23 mouse cellular contexts compared by ENCODE assay signal in genomic region chr11:62990811-62991210, GRCm38 (mm10). TPM values are rescaled to one million over a fixed set of nuclear protein-coding genes. Genes with fewer than 3 reads are reported as not detected.
"Had no signal": no experiment of that assay in that cellular context is flagged by ENCODE, and none has a peak within 500 bp of the region (broad histone marks: within the 10 kb centered on the region; RNA-seq: fewer than 3 reads in every experiment).

No protein-coding gene starts in this region.

- H3K9me3 ChIP-seq: intestine, embryonic 15.5 days; limb, embryonic 10.5 days; liver, embryonic 15.5 days; midbrain, embryonic 12.5 days; neural tube, embryonic 13.5 days had no signal

- H3K9ac ChIP-seq: intestine, embryonic 15.5 days; liver, embryonic 15.5 days; lung, embryonic 14.5 days; midbrain, embryonic 12.5 days; neural tube, embryonic 13.5 days had no signal

- H3K4me1 ChIP-seq: liver, embryonic 15.5 days; neural tube, embryonic 13.5 days had no signal

- H3K27me3 ChIP-seq: intestine, embryonic 15.5 days; liver, embryonic 15.5 days; neural tube, embryonic 13.5 days had no signal

- H3K4me3 ChIP-seq: intestine, embryonic 15.5 days; layer of hippocampus, adult 2 months; limb, embryonic 10.5 days; liver, embryonic 15.5 days; midbrain, embryonic 12.5 days; neural tube, embryonic 13.5 days had no signal

- H3K36me3 ChIP-seq: intestine, embryonic 15.5 days; limb, embryonic 10.5 days; liver, embryonic 15.5 days; midbrain, embryonic 12.5 days; neural tube, embryonic 13.5 days had no signal

- H3K4me2 ChIP-seq: intestine, embryonic 15.5 days; liver, embryonic 11.5 days; liver, embryonic 15.5 days; lung, embryonic 14.5 days; midbrain, embryonic 12.5 days; neural tube, embryonic 13.5 days had no signal

- DNase-seq: kidney, adult 18-20 months; kidney, postnatal 10 days; kidney, postnatal 4 days; lung, embryonic 14.5 days; retina, postnatal 1 day; right cerebral cortex, postnatal 4 days; spleen, adult 18-20 months; thymus, postnatal 36 days had no signal

- ATAC-seq: intestine, embryonic 15.5 days; midbrain, embryonic 16.5 days had no signal

- H3K27ac ChIP-seq: intestine, embryonic 15.5 days; layer of hippocampus, adult 2 months; limb, embryonic 10.5 days; liver, embryonic 15.5 days; midbrain, embryonic 12.5 days; neural tube, embryonic 13.5 days had no signal

RNA-seq across cellular contexts. Expression of gene Cdrt4, which starts 39.8 kb away (rescaled TPM):
- total RNA-seq: layer of hippocampus, adult 2 months; layer of hippocampus, postnatal 10 days; left cerebral cortex, adult 18-20 months; left cerebral cortex, postnatal 10 days; megakaryocyte-erythroid progenitor cell, adult 5-6 weeks had no signal
- polyA plus RNA-seq: intestine, embryonic 15.5 days; kidney, embryonic 14.5 days; limb, embryonic 10.5 days; liver, embryonic 11.5 days; liver, embryonic 15.5 days; lung, embryonic 14.5 days; midbrain, embryonic 12.5 days; midbrain, embryonic 16.5 days; neural tube, embryonic 13.5 days; stomach, embryonic 14.5 days; thymus, postnatal 0 days had no signal
